Mouse (Mus musculus): Measurements from ENCODE around the gene Ubxn6. TPM values are rescaled to one million over a fixed set of nuclear protein-coding genes. Genes with fewer than 3 reads are reported as not detected.
A peak's percentile ranks its signal among the peaks of the same experiment; 100 is the strongest.

Ubxn6 gene
- total RNA-seq, 4 experiments from 2014 or later, result 66.1 to 85.8 (median 74.4) TPM

DNA sequence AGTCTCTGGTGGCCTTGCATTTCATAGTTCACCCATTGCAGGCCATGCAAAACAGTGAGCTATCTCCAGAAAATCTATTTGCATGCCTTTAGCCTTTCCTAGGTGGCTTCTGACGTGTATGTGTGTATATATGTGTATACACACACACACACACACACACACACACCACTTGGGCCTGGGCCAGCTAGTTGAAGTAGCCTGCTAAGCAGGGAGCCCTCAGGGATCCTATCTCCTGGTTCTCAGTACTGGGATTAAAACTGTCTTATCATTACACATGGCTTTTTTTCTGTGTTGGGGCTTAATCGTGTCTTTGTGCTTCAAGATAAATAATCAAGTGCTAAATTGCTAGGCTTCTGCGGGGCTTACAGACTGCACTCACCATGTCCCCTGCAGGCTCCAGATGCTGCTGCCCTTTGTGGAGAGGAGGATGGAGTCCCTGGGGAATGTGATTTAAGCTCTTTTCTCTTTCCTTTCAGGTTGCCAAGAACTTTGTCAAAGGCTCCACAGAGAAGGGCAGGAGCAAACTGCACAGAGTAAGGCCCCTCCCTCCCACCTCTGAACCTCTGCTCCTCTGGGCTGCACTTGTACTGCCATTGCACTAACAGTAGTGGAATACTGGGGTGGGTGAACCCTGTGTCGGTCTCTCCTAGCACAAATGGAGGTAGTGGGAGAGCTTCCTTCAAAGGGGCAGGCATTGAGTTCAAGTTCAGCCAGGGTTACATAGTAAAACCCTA lies 18.7 kb downstream of the Ubxn6 start:
- no peak for DNase-seq (ENCODE audit: low spot score in 2 of 2)

DNA sequence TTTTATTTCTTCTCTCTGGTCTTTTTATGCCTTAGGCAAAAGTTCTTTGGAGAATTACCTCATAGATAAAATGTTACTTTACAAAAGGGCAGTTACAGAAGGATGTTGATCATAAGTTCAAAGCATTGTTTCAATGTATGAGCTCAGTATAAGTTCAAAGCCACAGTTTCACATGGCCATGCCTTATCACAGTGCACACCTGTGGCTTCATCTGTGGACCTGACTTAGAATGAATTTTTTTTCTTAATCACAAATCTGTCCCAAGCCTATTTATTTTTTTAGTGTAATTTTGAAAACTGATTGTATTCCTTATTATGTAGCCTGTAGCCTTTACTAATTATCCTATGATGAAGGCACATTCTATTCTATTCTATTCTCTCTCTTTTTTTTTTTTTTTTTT lies 19.9 kb downstream of the Ubxn6 start:
- no peak for DNase-seq (ENCODE audit: low spot score in 2 of 2)

DNA sequence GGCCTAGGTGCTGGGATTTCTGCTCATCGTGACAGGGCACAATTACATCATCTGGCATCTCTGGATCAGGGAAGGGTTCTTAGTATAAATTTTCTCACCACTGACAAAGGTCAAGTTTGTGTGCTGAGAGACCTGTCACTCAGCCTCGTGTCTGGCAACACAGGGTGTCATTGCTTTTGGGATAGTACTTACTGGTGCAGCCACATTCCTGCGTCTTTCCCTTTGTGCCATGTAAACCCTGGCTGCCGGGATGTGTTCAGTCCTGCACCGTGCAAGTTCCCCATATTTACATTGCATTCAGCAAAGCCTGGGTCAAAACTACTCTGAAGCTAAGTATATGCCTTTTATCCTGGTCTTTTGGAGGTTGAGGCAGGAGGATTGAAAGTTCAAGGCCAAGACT lies 23.5 kb downstream of the Ubxn6 start:
- DNase-seq (ENCODE audit: low spot score in 2 of 2), result no peak

DNA sequence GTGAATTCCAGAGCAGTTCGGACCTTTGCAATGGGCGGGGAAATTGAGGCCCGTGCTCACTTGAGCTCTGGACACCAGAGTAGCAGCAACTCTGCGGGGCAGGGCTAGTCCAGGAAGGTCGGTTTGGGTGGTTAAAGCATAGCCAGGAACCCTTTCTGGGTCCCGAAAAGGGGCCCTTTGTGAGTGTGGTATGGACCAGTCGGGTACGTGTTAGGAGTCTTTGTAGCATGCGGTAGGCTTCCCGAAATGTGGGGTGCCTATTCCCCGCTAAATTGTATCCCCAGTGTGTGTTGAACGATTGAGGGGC lies 34.0 kb downstream of the Ubxn6 start:
- no peak for DNase-seq (ENCODE audit: low spot score in 2 of 2)

DNA sequence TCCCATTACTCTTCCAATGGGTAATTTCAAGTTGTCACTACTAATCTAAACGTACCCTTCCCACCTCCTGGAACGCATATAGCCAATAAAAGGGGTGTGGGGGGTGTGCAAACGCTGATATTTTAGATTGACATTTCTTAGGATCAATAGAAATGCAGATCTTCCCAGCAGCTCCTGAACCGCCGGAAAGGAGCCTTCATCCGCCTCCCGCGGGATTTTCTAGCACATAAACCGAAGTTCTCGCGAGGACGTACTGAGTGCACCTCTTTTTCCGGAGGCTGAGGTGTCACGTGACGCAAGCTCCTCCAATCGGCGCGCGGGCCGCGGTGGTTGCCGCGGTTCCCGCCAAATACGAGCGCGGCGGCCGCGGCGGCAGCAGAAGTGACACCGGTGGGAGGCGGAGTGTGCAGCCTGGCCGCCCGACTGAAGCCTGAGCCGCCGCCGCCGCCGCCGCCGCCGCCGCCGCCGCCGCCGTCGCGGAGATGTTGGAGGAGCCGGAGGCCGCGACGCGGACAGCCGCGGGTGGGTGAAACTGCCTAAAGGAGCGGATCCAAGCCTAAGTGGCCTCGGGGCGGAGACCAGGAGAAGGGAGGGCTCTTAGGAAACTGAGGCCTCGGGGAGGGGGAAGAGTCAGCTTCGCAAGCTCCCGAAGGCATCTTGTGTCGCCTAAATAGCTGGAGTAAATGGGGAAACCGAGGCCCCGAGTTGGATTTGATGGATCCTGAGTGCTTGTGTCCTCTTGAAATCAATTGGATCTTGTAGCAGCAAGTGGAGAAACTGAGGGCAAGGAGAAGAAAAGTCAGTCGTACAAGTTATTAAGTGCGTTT lies 34.6 kb downstream of the Ubxn6 start, which contains the start of gene Chaf1a:
Gene Chaf1a, plus strand, starts transcription at position 410 of the 827 bp plus-strand sequence.
- DNase-seq (ENCODE audit: low spot score in 2 of 2), result peak; percentile 91 to 95

DNA sequence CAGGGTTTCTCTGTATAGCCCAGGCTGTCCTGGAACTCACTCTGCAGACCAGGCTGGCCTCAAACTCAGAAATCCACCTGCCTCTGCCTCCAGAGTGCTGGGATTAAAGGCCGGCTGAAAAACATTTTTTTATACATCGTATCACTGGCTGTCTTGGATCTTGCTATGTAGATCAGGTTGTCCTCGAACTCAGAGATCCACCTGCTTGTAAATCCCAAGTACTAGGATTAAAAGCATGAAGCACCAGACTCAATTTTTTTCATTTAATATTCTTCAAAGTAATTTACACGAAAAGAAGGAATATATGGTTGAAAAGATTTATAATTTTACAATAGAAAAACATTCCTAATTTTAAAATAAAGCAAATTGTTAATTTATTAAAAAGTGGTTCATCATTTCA lies 35.5 kb downstream of the Ubxn6 start:
- no peak for DNase-seq (ENCODE audit: low spot score in 2 of 2)

DNA sequence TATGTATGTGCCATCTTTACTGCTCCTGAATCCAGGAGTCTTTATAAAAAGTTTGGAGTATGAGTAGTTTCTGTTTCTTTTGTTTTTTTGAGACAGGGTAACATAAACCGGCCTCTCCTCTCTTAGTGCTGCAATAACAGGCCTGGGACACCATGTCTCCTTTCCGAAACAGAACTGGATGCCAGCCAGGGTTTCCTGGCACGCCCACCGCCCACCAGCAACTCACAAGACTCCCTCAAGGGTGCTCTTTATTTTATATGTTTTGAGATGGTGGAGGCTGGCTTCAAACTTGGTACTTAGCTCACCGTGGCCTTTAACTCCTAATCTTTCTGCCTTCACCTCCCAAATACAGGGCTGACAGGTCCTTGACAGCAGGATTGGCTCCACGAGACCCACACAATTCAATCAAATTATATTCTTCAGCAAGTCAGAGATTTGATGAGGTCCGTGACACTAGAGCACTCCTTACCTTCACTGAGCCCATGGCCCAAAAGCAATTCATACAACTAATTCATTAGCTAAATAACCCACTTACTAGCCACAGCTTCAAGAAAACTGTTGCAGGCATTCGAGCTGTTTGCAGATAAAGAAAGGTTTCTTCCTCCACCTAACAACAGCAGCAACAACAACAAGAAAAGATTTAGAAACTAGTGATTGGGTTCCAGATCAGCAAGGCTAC lies 36.1 kb downstream of the Ubxn6 start:
- DNase-seq (ENCODE audit: low spot score in 2 of 2), result no peak

DNA sequence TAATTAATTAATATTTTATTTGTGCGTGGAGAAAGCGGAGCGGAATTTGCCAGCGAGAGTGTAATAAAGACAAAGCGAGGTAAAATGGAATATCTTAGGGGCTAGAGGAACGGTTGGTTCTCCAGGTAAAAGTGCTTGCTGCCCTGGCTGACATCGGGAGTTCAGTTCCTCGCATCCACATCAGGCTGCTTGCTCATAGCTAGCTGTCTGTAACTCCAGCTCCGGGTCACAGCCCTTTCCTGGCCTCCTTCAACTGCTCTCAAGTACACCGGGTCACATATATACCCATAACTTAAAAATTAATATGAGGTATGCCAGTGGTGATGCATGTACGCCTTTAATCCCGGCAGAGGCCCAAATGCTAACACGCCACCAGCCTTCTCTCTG lies 37.9 kb downstream of the Ubxn6 start:
- no peak for DNase-seq (ENCODE audit: low spot score in 2 of 2)

DNA sequence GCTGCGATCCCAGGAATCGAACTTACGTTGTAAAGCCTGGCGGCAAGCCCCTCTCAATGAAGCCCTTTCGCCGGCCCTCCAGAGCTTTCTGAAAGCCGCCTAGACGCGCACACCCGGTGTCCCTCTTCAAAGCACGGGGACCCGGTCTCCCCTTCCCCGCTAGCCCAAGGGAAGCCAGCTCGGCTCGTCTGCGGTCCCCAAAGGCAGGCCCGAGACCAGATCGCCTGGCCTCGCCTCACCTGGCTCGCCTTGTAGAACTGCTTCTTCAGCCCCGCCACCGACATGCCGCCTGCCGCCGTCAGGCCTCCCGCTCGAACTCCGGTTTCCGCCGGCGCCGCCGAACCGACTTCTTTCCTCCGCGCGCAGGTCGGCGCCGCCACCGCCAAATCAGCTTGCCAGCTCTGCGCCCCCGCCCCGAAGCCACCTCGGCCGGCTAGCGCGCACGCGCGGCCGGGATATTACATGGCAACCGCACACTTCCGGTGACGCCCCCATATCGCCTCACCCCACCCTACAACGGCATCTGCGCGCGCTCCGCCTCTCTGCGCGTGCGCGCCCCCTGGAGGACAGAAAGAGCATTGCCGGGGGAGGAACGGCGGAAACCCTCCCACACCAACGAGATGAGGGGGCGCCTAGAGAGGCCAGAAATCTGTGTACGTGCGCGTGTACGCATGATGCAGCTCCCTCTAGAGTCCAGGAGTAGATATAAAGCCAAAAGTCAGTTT lies 38.5 kb downstream of the Ubxn6 start, which contains the start of gene Sh3gl1:
Gene Sh3gl1, minus strand, starts transcription at position 460 of the 725 bp plus-strand sequence.
- DNase-seq (ENCODE audit: low spot score in 2 of 2), result peak; percentile 98

DNA sequence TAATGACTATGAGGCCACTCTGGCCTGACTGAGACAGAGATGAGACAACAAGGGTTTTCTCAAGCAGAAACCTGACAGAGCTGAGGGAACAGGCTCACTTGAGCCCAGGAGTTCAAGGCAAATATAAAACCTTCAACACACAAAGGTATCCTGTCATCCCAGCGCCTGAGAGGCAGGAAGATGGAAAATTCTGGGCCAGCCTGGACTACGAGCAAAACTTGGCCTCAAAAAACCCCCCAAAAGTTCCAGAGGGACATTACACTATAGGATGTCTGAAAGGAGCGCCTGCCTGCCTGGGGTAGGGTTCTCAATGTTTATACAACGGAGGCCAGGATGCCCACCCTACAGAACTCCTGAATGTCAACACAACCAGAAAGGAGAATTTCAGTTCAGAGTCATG lies 39.6 kb downstream of the Ubxn6 start:
- no peak for DNase-seq (ENCODE audit: low spot score in 2 of 2)

DNA sequence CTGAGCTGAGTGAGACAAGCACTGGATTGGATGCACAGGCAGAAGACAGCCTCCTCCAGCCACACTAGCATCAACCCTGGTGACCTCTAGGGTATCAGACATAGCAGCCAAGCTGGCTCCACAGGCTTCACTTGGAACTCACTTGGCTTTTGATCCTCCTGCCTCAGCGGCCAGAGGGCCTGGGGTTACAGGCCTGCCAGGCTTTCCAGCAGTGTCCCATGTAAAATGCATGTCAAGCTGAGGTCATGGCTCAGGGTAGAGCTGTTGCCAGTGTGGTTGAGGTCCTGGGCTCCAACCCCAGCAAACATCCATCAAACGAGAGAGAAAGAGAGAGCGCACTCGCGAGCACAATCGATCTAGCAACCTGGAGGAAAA lies 40.1 kb downstream of the Ubxn6 start:
- no peak for DNase-seq (ENCODE audit: low spot score in 2 of 2)

DNA sequence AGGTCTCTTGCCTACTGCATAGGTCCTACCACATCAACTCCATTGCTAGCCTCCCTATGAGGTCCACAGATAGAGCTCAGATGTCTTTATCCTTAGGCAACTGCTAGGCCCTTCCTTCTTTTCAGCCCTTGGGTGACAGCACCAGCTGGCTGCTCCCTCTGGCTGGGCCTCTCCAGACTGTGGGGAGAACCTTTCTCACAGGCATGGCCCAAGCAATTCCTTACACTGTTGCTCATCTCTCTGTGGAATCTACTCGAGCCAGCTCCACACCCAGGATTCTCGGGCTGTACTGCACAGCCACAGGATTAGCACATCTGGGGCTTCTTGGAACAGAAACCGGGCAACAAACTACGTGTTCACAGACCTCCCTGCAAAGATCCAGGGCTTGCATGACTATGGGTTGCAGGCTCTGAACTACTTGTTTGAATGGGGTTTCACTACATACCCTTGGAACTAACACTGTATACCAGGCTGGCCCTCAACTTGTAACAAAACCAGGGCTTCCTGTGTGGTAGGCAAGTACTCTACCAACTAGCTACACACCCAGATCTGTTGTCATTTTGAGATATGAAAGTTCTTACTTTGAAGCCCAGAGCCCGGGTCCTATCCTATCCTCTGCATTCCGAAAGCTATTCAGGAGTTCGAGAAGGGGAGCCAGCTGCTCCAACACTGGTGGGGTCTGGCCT lies 40.6 kb downstream of the Ubxn6 start:
- peak in 1 of 2 experiments; percentile 40 for DNase-seq (ENCODE audit: low spot score in 2 of 2)

DNA sequence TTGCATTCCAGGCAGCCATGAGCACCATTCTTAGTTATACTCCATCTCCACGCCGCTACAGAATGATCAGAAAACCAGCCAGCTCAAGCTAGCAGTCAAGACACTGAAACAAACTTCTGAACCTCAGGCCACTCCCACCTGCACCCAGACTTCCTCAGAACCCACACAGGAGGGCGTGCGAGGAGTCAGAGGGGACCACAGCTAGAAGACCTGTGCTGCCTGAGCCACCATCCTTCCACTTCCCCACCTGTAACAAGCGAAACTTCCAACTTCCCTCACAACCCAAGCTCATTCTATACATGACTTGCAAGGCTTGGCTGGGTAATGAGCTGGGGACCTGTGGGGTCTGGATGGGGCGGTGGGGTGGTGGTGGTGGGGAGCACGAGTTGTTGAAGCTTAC lies 42.0 kb downstream of the Ubxn6 start:
- DNase-seq (ENCODE audit: low spot score in 2 of 2), result no peak

DNA sequence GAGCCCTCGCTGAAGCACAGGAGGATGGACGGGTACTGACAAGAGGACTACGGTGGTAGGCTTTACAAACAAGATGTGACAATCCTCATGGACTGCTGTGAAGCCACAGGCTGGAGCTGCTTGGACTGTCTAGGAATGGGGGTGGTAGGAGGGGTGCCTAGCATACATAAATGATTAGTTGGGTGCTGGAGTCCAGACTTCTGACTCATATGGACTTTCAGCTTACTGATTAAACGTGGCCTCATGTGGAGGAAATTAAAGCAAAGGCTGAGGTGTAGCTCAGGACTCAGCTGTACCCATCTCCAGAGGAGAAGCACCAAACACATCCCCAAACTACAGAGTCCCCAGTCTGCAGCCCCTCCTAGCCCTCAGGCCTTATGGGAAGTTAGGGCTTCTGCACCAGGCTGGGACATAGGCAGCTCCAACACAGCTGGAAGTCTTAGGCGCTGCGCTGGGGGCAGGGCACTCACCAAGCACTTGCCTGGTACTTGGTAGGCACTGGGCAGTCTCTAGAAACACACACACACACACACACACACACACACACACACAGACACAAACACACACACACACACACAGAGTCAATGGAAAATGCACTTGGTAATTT lies 42.6 kb downstream of the Ubxn6 start:
- DNase-seq (ENCODE audit: low spot score in 2 of 2), result no peak

DNA sequence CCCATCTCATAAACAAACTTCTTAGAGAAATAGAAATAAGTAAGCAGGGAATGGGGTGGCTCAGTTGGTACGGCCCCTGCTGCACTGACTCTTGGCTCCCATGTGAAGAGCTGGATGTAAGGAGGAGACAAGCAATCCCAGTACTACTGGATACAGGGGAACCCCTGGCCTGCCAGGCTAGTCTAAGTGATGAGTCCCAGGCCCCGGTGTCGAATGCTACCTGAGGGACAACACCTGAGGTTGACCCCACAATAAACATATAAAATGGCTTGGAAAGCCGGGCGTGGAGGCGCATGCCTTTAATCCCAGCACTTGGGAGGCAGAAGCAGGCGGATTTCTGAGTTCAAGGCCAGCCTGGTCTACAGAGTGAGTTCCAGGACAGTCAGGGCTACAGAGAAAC lies 43.4 kb downstream of the Ubxn6 start:
- no peak for DNase-seq (ENCODE audit: low spot score in 2 of 2)

DNA sequence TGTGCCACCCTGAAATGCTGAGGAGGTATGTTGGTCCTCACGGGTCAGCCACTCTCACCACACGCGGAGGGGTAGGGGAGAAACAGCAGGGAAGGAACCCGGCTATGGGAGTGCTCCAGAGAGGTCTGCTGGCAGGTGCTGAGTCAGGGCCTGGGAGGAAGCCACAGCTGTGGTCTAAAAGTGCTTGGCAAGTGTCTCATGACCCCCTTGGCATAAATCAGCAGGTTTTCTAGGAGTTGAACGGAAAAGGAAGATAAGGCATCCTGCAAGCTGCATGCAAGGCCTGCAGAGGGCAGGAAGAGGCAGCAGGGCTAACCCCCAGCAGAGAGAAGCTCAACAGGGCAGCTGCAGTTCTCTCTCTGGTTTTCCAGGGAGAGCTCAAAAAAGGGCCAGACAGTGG lies 43.9 kb downstream of the Ubxn6 start:
- DNase-seq (ENCODE audit: low spot score in 2 of 2), result no peak

DNA sequence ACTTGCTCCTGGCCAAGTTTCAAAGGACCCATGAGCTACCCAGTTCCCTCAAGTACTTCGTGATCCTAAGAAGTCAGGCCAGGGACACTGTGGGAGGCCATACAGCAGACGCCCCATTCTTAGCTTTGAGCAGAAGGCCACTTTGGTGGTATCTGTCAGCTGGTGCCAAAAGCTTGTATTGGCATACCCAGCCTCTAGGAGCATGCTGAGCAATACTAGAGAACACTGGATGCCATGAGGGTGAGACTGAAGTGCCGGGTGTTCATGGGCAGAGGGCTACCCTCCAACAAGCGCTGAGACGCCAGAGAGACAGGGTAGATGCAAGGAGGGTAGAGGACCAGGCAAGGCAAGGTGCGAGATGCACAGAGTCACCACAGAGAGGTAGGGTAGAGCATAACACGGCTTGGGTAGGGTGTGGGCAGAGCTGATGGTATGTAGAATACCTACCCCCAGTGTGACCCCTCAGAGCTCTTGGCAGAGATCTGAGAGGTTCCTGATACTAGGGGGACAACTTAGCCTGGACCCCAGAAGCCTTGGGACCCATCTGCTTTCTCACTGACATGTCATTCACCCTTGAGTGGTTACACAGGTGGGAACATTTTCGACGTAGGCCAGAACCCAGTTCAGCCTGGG lies 44.5 kb downstream of the Ubxn6 start:
- DNase-seq (ENCODE audit: low spot score in 2 of 2), result no peak

DNA sequence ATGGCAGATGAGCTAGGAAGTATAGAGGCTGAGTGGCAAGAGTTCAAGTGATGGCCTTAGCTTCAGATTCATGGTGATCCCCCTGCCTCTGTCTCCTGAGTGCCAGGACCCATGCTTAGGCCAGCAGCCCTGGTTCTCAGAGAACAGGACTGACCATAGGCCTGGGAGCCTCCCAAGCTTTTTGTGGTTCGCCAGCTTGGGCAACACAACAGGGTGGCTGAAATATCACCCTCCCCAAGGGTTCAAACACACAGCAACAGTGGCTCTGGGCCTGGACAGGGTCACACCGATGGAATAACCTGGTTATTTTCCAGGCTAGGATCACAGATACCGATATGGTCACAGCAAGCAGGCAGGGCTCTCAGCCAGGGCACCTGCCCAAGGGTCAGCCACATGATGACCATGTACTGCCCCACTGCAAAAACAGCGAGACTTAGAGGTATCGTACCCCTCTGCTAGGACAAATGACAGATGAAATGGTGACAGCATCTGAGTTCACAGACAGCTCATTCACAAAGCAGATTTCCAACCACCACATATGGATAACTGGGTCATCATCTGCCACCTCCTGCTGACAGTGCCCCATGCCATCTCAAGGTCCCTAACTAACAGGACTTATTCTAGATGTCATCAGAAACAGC lies 46.9 kb downstream of the Ubxn6 start:
- DNase-seq (ENCODE audit: low spot score in 2 of 2), result peak; percentile 76 to 77

DNA sequence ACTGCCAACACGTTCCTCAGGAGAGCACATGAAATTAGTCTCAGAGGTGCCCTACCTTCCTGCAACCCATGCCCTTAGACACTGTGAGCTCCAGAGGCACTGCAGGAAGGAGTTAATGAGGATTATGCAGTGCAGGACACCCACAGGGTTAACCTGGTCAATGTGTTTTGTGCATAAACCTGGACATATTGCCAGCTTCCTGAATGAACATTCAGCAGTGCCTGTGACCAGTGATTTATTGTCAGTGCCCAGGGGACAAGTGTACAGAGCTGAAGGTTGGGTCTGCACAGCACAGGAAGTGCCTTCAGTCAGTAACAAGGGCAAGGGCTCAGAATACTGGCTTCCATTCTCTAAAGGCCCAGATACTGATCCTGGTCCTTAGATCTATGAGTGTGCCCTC lies 47.9 kb downstream of the Ubxn6 start:
- DNase-seq (ENCODE audit: low spot score in 2 of 2), result no peak

DNA sequence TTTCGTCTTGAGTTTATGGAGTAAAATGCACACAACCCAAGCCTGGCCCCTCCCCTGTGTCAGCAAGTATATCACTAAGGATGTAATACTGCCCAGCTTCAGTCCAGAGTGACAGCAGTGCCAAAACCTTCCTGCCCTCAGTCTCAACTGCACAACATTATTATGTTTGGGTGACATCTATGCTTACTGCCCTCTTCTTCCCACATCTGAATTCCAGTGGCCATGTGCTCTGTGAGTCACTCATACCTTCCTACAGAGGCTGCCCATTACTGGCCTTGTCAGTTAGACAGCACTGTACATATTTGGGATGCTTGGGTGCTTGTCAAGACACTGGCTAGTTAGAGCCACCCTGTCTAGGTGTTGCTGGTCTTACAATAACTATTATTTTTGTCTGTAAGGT lies 48.5 kb downstream of the Ubxn6 start:
- no peak for DNase-seq (ENCODE audit: low spot score in 2 of 2)

Data from gastrocnemius, adult 8-10 months (tissue).